Mouse (Mus musculus): ENCODE measurements around the gene Tatdn3.

DNA sequence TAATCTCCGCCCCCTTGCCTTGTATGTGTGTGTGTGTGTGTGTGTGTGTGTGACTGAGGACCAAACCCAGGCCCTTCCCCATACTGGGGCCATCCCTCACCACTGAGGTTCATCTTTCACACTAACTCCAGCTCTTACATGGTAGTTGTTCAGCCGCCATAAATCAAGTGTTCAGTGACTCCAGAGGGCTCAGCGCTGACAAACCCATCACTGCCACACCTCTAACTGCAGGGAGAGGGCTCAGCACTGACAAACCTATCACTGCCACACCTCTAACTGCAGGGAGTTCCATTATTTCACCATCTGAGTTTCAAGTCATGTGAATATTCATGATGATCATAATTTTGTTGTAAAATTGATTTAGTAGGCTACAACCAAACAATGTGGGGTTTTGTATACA lies 9.2 kb downstream of the Tatdn3 start:
- no peak for TF ChIP-seq CTCF (IDR thresholded peaks at IDR 0.05)
- no peak for TF ChIP-seq EP300 (IDR thresholded peaks at IDR 0.05)

Measured in lung, postnatal 0 days (tissue).